Mouse (Mus musculus): ENCODE results near the gene Fam92a.
A peak's percentile ranks its signal among the peaks of the same experiment; 100 is the strongest.
"Not testable (repeated sequence)": the region's sequence is repeated elsewhere in the genome, so short reads cannot be mapped to it uniquely, and the experiment has no call there.

The Fam92a gene

DNA sequence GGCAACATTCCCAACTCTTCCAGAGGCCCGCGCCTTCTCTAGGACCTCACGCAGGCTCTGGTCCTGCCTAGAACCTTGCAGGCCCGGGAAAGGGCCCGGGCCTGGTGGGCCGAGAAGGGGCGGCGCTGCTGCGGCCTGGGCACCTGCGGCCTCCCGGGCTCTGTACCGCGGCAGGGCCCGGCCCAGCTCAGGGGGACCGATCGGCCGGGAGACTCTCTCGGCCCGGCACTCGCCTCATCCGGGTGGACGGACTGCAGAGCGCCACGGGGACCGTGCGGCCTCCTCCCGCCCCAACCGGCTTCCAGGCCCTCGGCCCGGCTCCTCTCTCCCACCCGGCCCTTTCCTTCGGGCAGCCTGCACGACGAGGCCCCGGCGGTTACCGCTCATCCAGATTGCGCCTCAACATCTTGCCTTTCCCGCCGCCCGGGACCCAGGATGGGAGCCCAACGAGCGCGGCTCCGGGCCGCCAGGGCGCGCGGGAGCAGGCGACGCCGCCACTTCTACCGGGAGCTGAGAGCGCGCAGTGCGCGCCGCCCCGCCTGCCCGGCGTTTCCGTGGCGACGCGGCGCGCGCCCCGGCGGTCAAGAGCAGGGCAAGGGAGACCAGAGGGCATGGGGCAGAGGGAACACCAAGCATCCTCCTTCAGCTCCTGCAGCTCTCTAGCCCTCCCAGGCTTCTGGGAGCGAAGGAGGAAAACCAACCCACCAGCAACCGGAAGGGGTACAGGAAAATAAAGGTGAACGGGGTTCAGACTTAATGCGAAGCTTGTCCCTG lies at the start of gene Fam92a:
Gene Fam92a (minus strand): TSS at position 698 of the 774 bp plus-strand sequence.
- peak; percentile 73 for DNase-seq

DNA sequence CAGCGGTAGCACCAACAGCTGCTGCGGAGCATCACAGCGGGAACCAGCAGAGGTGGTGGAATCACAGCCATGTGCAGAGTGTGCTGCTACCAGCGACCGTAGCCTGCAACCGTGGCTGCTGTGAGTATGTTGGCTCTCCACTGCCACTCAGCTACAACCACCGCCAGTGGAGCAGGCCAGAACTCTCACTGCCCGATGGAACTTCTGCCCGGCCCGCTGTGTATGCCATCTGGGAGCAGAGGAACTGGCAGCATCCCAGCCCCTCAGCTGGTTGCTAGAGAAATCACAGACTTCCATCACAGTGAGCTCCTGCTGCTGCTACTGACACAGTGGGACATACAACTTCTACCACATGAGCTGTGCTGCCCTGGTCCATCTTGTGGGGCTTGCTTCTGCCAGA lies 7.2 kb upstream of the Fam92a start:
- no peak for DNase-seq

GRCm38 (mm10) chr4:12170986-12171317 lies 863 bp downstream of the Fam92a start:
- DNase-seq: no peak

GRCm38 (mm10) chr4:12147660-12148059 lies 24.2 kb downstream of the Fam92a start:
- no peak for DNase-seq

DNA sequence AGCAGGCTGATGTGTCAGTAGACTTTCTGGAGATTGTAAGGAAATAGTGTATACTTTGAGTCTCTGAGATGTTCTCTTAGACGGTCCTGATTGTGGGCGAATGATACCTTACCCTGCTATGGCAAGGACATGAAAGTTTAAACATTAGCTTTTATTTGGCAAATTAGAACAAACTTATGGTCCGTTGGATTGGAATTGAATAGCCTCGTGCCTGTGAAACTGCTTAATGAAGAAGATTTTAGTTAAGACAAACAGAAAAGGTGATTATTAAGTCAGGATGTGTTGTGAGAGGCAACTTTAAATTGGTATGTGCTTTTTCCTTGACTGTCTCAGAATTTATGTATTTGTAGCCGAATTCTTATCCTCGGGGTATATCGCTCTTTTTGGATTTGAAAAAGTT lies 30.3 kb downstream of the Fam92a start:
- DNase-seq: not testable (repeated sequence)

- peak; percentile 26 for DNase-seq
These were observed 31.2 kb downstream of the Fam92a start for GRCm38 (mm10) chr4:12140592-12141062.

GRCm38 (mm10) chr4:12140141-12140567 lies 31.7 kb downstream of the Fam92a start, which contains the start of gene Rbm12b1:
Gene Rbm12b1 (plus strand): TSS chr4:12140264.
- DNase-seq: peak; percentile 79

Data from cerebellum, adult 8-10 months (tissue).